Mouse (Mus musculus) inflammation-experienced regulatory T-cells (primary cell): ENCODE measurements around the gene Vasn. TPM values are rescaled to one million over a fixed set of nuclear protein-coding genes. Genes with fewer than 3 reads are reported as not detected.

ENCODE experiments used
- polyA plus RNA-seq, 2 experiments: library from polyadenylated mRNA; unstranded; fragments of 100-300 nt; shearing (Covaris generic); gene quantifications; one replicate each; pipeline ENCODE4 v1.2.1; 2017

The Vasn gene
- under 1 TPM; 0.21 to 0.58 TPM for polyA plus RNA-seq

GRCm38 (mm10) chr16:4639831-4640237 is at the start of gene Vasn, which contains the start of gene Dnaja3:
Vasn (plus strand) TSS chr16:4639941.
Dnaja3 (plus strand) TSS chr16:4639989.

GRCm38 (mm10) chr16:4593971-4594813 is 45.5 kb upstream of the Vasn start, which contains the start of gene Glis2:
Glis2 (plus strand) TSS chr16:4594713.

GRCm38 (mm10) chr16:4624481-4625110 is 15.1 kb upstream of the Vasn start, which contains the start of gene Pam16:
Pam16 (minus strand) TSS chr16:4624988.

GRCm38 (mm10) chr16:4679121-4680018 is 39.6 kb downstream of the Vasn start, which contains the start of gene Coro7:
Coro7 (minus strand) TSS chr16:4679777.

Other genes starting within 250 kb of the Vasn start
- gene Adcy9, start 219.4 kb upstream of the Vasn start, polyA plus RNA-seq, result under 1 TPM; 0.29 to 0.54 TPM
- gene Srl, start 98.1 kb upstream of the Vasn start, polyA plus RNA-seq, result 1 to 10 TPM in 1 of 2 experiments, under 1 TPM in 1; 0.58 to 1.7 TPM
- gene Tfap4, start 80.1 kb upstream of the Vasn start, polyA plus RNA-seq, result 1 to 10 TPM; 2.6 TPM
- gene Glis2, start 45.2 kb upstream of the Vasn start, polyA plus RNA-seq, result 1 to 10 TPM in 1 of 2 experiments, under 1 TPM in 1; 0.94 to 6.1 TPM
- gene Pam16, start 15.0 kb upstream of the Vasn start, polyA plus RNA-seq, result 10 to 100 TPM; 10.7 to 17.1 TPM
- 10 to 100 TPM; 47.0 to 67.0 TPM for gene Dnaja3, start within 50 bp of the Vasn start, polyA plus RNA-seq
- 100 to 1,000 TPM; 129 to 145 TPM for gene Coro7, start 39.8 kb downstream of the Vasn start, polyA plus RNA-seq
- gene Nmral1, start 79.4 kb downstream of the Vasn start, polyA plus RNA-seq, result 10 to 100 TPM in 1 of 2 experiments, 1 to 10 TPM in 1; 5.6 to 10.7 TPM
- gene Hmox2, start 86.4 kb downstream of the Vasn start, polyA plus RNA-seq, result 10 to 100 TPM; 79.9 to 84.3 TPM
- 10 to 100 TPM; 32.1 to 43.5 TPM for gene Cdip1, start 150.4 kb downstream of the Vasn start, polyA plus RNA-seq
- 1 to 10 TPM in 1 of 2 experiments, under 1 TPM in 1; 0.68 to 1.6 TPM for gene 4930562C15Rik, start 195.5 kb downstream of the Vasn start, polyA plus RNA-seq
- gene Ubald1, start 240.4 kb downstream of the Vasn start, polyA plus RNA-seq, result 10 to 100 TPM; 45.2 to 57.2 TPM
- gene Mgrn1, start 246.3 kb downstream of the Vasn start, polyA plus RNA-seq, result 10 to 100 TPM; 58.3 to 63.5 TPM